In the genomic region with DNA sequence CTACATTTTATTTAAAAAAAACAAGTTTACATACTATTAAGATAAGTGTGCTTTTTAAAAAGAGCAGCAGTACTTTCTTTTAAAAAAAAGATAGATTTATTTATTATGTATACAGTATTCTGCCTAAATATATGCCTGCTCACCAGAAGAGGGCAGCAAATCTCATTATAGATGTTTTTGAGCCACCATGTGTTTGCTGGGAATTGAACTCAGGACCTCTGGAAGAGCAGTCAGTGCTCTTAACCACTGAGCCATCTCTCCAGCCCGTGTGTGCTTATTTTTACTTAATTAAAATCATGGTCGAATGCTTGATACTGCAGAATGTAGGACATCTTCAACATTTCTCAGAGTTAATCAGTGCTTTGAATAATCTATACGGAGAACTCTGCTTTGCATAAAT, we compare ENCODE assay signal across 18 mouse cellular contexts. TPM values are rescaled to one million over a fixed set of nuclear protein-coding genes. Genes with fewer than 3 reads are reported as not detected.
DNase-seq lines count a peak whose midpoint lies in the region; ATAC-seq and TF ChIP-seq lines count a peak whose summit lies in the region.
"Had no signal": no experiment of that assay in that cellular context is flagged by ENCODE, and none has a peak within 500 bp of the region (broad histone marks: within the 10 kb centered on the region; RNA-seq: fewer than 3 reads in every experiment).

No protein-coding gene starts in this region.

- no peak for DNase-seq in midbrain, postnatal 0 days (ENCODE audit: low spot score)
- no peak for DNase-seq in midbrain, embryonic 11.5 days (ENCODE audit: low spot score, missing footprints)
- DNase-seq in NIH3T3 (ENCODE audit: low read depth) (peak; percentile 45), MN1 (ENCODE audit: low spot score) (no peak)
- DNase-seq in splenic B cell, adult 2 months (ENCODE audit: low read depth, low spot score), result peak; percentile 38
- no peak for DNase-seq in layer of hippocampus, postnatal 25 days (ENCODE audit: extremely low spot score in 1 of 2, low spot score in 1 of 2)
- DNase-seq: cerebellum, adult 11 months; cerebellum, postnatal 25 days; heart, postnatal 14 days; kidney, adult 8-10 months; lung, adult 18-20 months had no signal

- no peaks in the 10 kb centered on the region for H3K27me3 ChIP-seq in intestine, postnatal 0 days (replicated peaks; ENCODE audit: control insufficient read depth, insufficient read depth, low read length)
- H3K27me3 ChIP-seq in intestine, embryonic 15.5 days (replicated peaks), result no peaks in the 10 kb centered on the region
- H3K27me3 ChIP-seq in midbrain, postnatal 0 days (ENCODE audit: insufficient read depth, low read length), result no peaks in the 10 kb centered on the region
- no peaks in the 10 kb centered on the region for H3K27me3 ChIP-seq in midbrain, embryonic 11.5 days (ENCODE audit: control insufficient read depth, insufficient read depth, low read length)
- H3K27me3 ChIP-seq in splenic B cell, adult 2 months (ENCODE audit: control insufficient read depth, insufficient read depth, low read length, poor library complexity, severe bottlenecking), result no peaks in the 10 kb centered on the region
- H3K27me3 ChIP-seq: hindbrain, embryonic 15.5 days; limb, embryonic 12.5 days had no signal

- 0 out of 2 replicates have a peak, but pooled peaks cover 7% of the 10 kb centered on the region for H3K36me3 ChIP-seq in intestine, postnatal 0 days (ENCODE audit: control insufficient read depth, insufficient read depth)
- 0 out of 2 replicates have a peak, but pooled peaks cover 2% of the 10 kb centered on the region for H3K36me3 ChIP-seq in intestine, embryonic 15.5 days
- 0 out of 2 replicates have a peak, but pooled peaks cover 6% of the 10 kb centered on the region for H3K36me3 ChIP-seq in midbrain, postnatal 0 days (ENCODE audit: insufficient read depth, low read length)
- H3K36me3 ChIP-seq in midbrain, embryonic 11.5 days (ENCODE audit: control insufficient read depth, insufficient read depth, low read length), result no peaks in the 10 kb centered on the region
- H3K36me3 ChIP-seq in splenic B cell, adult 2 months (ENCODE audit: control insufficient read depth, insufficient read depth, low read length, poor library complexity, severe bottlenecking), result no peaks in the 10 kb centered on the region

- WGBS in intestine, postnatal 0 days, result 89% methylated on average over 3 of the region's 3 CpGs
- 89% methylated on average over 3 of the region's 3 CpGs for whole genome bisulfite sequencing in intestine, embryonic 15.5 days
- 85% methylated on average over 3 of the region's 3 CpGs for WGBS in midbrain, postnatal 0 days
- WGBS in midbrain, embryonic 11.5 days, result 82% methylated on average over 3 of the region's 3 CpGs

- no peak overlapping the region for H3K27ac ChIP-seq in intestine, postnatal 0 days (ENCODE audit: low read depth, low read length)
- no peak overlapping the region for H3K27ac ChIP-seq in intestine, embryonic 15.5 days
- H3K27ac ChIP-seq in midbrain, postnatal 0 days (ENCODE audit: low read depth, low read length), result no peak overlapping the region
- no peak overlapping the region for H3K27ac ChIP-seq in midbrain, embryonic 11.5 days (ENCODE audit: low read depth, low read length)
- H3K27ac ChIP-seq: embryonic facial prominence, embryonic 10.5 days; hindbrain, embryonic 15.5 days; limb, embryonic 12.5 days had no signal

- H3K9me3 ChIP-seq in intestine, postnatal 0 days (ENCODE audit: control insufficient read depth), result peaks cover 3% of the 10 kb centered on the region; the same call in 1 of the 2 replicates
- H3K9me3 ChIP-seq in intestine, embryonic 15.5 days, result no peaks in the 10 kb centered on the region
- H3K9me3 ChIP-seq in midbrain, postnatal 0 days (ENCODE audit: low read length), result no peaks in the 10 kb centered on the region
- no peaks in the 10 kb centered on the region; the same call in 1 of the 2 replicates for H3K9me3 ChIP-seq in midbrain, embryonic 11.5 days (ENCODE audit: control insufficient read depth, low read length)
- H3K9me3 ChIP-seq: hindbrain, embryonic 15.5 days; limb, embryonic 12.5 days had no signal

- peaks cover 5% of the 10 kb centered on the region; the same call in 1 of the 2 replicates for H3K4me1 ChIP-seq in intestine, postnatal 0 days (replicated peaks; ENCODE audit: control insufficient read depth, insufficient read depth, low read length)
- H3K4me1 ChIP-seq in intestine, embryonic 15.5 days (replicated peaks), result 0 out of 2 replicates have a peak, but pooled peaks cover 2% of the 10 kb centered on the region
- H3K4me1 ChIP-seq in midbrain, postnatal 0 days (ENCODE audit: insufficient read depth, low read length), result no peaks in the 10 kb centered on the region
- no peaks in the 10 kb centered on the region for H3K4me1 ChIP-seq in midbrain, embryonic 11.5 days (ENCODE audit: control insufficient read depth, insufficient read depth, low read length)
- H3K4me1 ChIP-seq: hindbrain, embryonic 15.5 days had no signal

- TF ChIP-seq CTCF in intestine, postnatal 0 days (IDR thresholded peaks at IDR 0.05; ENCODE audit: low read depth), result peak; percentile 46
- peak; percentile 37; the same call in 1 of the 2 replicates for TF ChIP-seq CTCF in midbrain, postnatal 0 days (IDR thresholded peaks at IDR 0.05)

- H3K4me3 ChIP-seq in intestine, postnatal 0 days (ENCODE audit: low read depth, low read length), result no peak overlapping the region
- H3K4me3 ChIP-seq in intestine, embryonic 15.5 days (replicated peaks), result no peak overlapping the region
- no peak overlapping the region for H3K4me3 ChIP-seq in midbrain, postnatal 0 days (ENCODE audit: low read depth, low read length)
- no peak overlapping the region for H3K4me3 ChIP-seq in midbrain, embryonic 11.5 days (ENCODE audit: low read depth, low read length)
- H3K4me3 ChIP-seq: embryonic facial prominence, embryonic 10.5 days; erythroblast, embryonic 14.5 days; hindbrain, embryonic 15.5 days; limb, embryonic 12.5 days had no signal

- no peak overlapping the region for H3K4me2 ChIP-seq in intestine, postnatal 0 days (replicated peaks; ENCODE audit: low read depth)
- no peak overlapping the region for H3K4me2 ChIP-seq in intestine, embryonic 15.5 days (replicated peaks)
- H3K4me2 ChIP-seq in midbrain, postnatal 0 days (ENCODE audit: low read depth, low read length, poor library complexity, severe bottlenecking), result no peak overlapping the region
- no peak overlapping the region for H3K4me2 ChIP-seq in midbrain, embryonic 11.5 days
- H3K4me2 ChIP-seq: hindbrain, embryonic 15.5 days; limb, embryonic 12.5 days had no signal

- ATAC-seq in intestine, postnatal 0 days, result no peak
- no peak for ATAC-seq in intestine, embryonic 15.5 days
- no peak for ATAC-seq in midbrain, postnatal 0 days (ENCODE audit: low FRiP score)
- no peak for ATAC-seq in midbrain, embryonic 11.5 days (ENCODE audit: low FRiP score)
- ATAC-seq: forebrain, embryonic 16.5 days had no signal

- no peak overlapping the region for H3K9ac ChIP-seq in intestine, postnatal 0 days (ENCODE audit: low read depth, low read length)
- no peak overlapping the region for H3K9ac ChIP-seq in intestine, embryonic 15.5 days
- no peak overlapping the region for H3K9ac ChIP-seq in midbrain, postnatal 0 days (replicated peaks; ENCODE audit: low read length, poor library complexity, severe bottlenecking)
- H3K9ac ChIP-seq in midbrain, embryonic 11.5 days (ENCODE audit: low read length), result no peak overlapping the region
- H3K9ac ChIP-seq: hindbrain, embryonic 15.5 days; limb, embryonic 12.5 days had no signal

RNA-seq across cellular contexts. Expression of a gene that starts 35.9 kb away (rescaled TPM):
- polyA plus RNA-seq in intestine, postnatal 0 days (2015; fragmentation: Nextera tagmentation; extraction: Ambion mirVana), result 62.3 and 68.7 TPM in 2 replicates
- 58.0 and 66.9 TPM in 2 replicates for polyA plus RNA-seq in intestine, embryonic 15.5 days (2015; fragmentation: Nextera tagmentation; extraction: Ambion mirVana)
- 92.6 and 122 TPM in 2 replicates for total RNA-seq in midbrain, postnatal 0 days (2014; rRNA removed)
- 63.1 and 70.2 TPM in 2 replicates for polyA plus RNA-seq in midbrain, postnatal 0 days (2015; fragmentation: Nextera tagmentation; extraction: Ambion mirVana)
- polyA plus RNA-seq in midbrain, embryonic 11.5 days (2014; fragmentation: Nextera tagmentation; extraction: Ambion mirVana), result 68.9 and 73.8 TPM in 2 replicates
- total RNA-seq in layer of hippocampus, postnatal 25 days (2021), result 10 to 100 TPM; 60.0 to 62.7 TPM

RNA-seq across cellular contexts. Expression of a gene that starts 55.1 kb away (rescaled TPM):
- 89.1 and 99.6 TPM in 2 replicates for polyA plus RNA-seq in intestine, postnatal 0 days (2015; fragmentation: Nextera tagmentation; extraction: Ambion mirVana)
- 144 and 146 TPM in 2 replicates for polyA plus RNA-seq in intestine, embryonic 15.5 days (2015; fragmentation: Nextera tagmentation; extraction: Ambion mirVana)
- 39.8 and 71.7 TPM in 2 replicates for total RNA-seq in midbrain, postnatal 0 days (2014; rRNA removed)
- polyA plus RNA-seq in midbrain, postnatal 0 days (2015; fragmentation: Nextera tagmentation; extraction: Ambion mirVana), result 48.9 and 51.6 TPM in 2 replicates
- polyA plus RNA-seq in midbrain, embryonic 11.5 days (2014; fragmentation: Nextera tagmentation; extraction: Ambion mirVana), result 78.5 and 81.3 TPM in 2 replicates
- 10 to 100 TPM; 23.8 to 33.2 TPM for total RNA-seq in layer of hippocampus, postnatal 25 days (2021)

Comparison
In these comparisons a context has a peak if more than half of its experiments do, and no peak if none do; other contexts are left out.
1. DNase-seq: peak in NIH3T3 (single experiment) and splenic B cell, adult 2 months (single experiment); none in midbrain, postnatal 0 days (single experiment), midbrain, embryonic 11.5 days (single experiment), MN1 (single experiment) and layer of hippocampus, postnatal 25 days (0 of 2).